Mouse (Mus musculus) spleen, adult 2 months (tissue): Measurements from ENCODE around the gene Stk11ip. TPM values are rescaled to one million over a fixed set of nuclear protein-coding genes. Genes with fewer than 3 reads are reported as not detected.

Source experiments
- DNase-seq, 2 experiments: peaks; one replicate each; pipeline versions ENCODE4 v3.0.0 to v3.0.0-alpha.2; 2012 to 2021; ENCODE audit warnings: low spot score in 2 of 2, low read depth in 1 of 2
- H3K27ac ChIP-seq: fragments of 200-500 bp; 2 replicates; pipeline ENCODE4 v1.5.1; 2012; ENCODE audit warnings: low read length, inconsistent platforms; ENCODE audit not compliant: insufficient read depth
- H3K27me3 ChIP-seq: fragments of 200-500 bp; 2 replicates; pipeline ENCODE4 v1.6.1; 2012; ENCODE audit warnings: mild to moderate bottlenecking, moderate library complexity, low read length, inconsistent platforms; ENCODE audit not compliant: control insufficient read depth, insufficient read depth
- H3K36me3 ChIP-seq: fragments of 200-500 bp; 2 replicates; pipeline ENCODE4 v1.6.1; 2012; ENCODE audit warnings: mild to moderate bottlenecking, low read length, inconsistent platforms; ENCODE audit not compliant: control insufficient read depth, insufficient read depth
- H3K4me1 ChIP-seq: fragments of 200-500 bp; 2 replicates; pipeline ENCODE4 v1.6.1; 2011; ENCODE audit warnings: inconsistent platforms; ENCODE audit not compliant: control insufficient read depth, insufficient read depth, insufficient read length
- H3K4me3 ChIP-seq: fragments of 200-500 bp; 2 replicates; pipeline ENCODE4 v1.5.1; 2011; ENCODE audit warnings: mild to moderate bottlenecking, inconsistent platforms; ENCODE audit not compliant: insufficient read depth, insufficient read length; ENCODE audit errors: extremely low read depth
- CTCF ChIP-seq: fragments of 200-500 bp; IDR thresholded peaks from 2 replicates; pipeline ENCODE4 v1.5.1; 2011; ENCODE audit warnings: mild to moderate bottlenecking, inconsistent platforms; ENCODE audit not compliant: insufficient read depth, insufficient read length, insufficient replicate concordance; ENCODE audit errors: extremely low read depth
- POLR2A ChIP-seq: fragments of 200-500 bp; IDR thresholded peaks from 2 replicates; pipeline ENCODE4 v1.6.1; 2011; ENCODE audit warnings: low read depth, low read length, inconsistent platforms
- WGBS: fragments of 180-500 bp; shearing (Covaris S2); methylation state at CpG from one replicate; pipeline ENCODE4 v1.1.7; 2018; 5-methylcytosine and 5-hydroxymethylcytosine counted together
- polyA plus RNA-seq: library from polyadenylated mRNA; depleted of rRNA; stranded (reverse); fragments of >200 nt; gene quantifications from 2 replicates; pipeline ENCODE4 v1.2.3, GENCODE M21; 2012

Gene Stk11ip
- polyA plus RNA-seq, 1 experiment, result 77.3 TPM

DNA sequence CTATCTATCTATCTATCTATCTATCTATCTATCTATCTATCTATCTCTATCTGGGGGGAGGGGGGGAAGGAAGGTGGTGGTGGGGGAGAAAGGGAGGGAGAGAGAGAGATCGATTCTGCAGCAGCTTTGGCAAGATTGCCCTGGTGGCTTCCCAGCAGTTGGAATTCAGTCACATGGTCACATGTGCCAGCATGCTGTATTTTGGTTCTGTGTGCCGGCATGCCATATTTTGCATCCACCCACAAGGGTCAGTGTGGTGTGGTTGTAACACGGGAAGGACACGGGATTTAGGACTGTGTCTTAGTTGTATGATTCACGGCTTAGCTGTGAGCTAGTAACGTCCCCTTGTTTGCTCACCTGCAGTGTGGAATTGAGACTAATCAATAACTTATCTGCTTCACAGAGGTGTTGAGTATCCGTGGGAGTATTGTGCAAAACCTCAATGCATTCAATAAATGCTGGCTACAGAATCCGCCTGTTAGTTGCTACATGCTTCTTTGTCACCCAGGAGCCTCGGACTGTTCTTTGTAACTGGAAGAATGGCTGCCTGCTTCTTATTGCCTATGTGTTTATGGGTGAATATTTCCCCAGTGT is 17.4 kb downstream of the Stk11ip start:
- Histone ChIP-seq H3K4me3 (no peak overlapping the region), H3K36me3 (peaks cover 16% of the 10 kb centered on the region), H3K27me3 (no peaks in the 10 kb centered on the region), H3K27ac (no peak overlapping the region), H3K4me1 (no peaks in the 10 kb centered on the region)
- no peak for DNase-seq
- TF ChIP-seq CTCF, result no peak
- TF ChIP-seq POLR2A, result no peak
- WGBS, result 84% methylated on average over 9 of the region's 9 CpGs

DNA sequence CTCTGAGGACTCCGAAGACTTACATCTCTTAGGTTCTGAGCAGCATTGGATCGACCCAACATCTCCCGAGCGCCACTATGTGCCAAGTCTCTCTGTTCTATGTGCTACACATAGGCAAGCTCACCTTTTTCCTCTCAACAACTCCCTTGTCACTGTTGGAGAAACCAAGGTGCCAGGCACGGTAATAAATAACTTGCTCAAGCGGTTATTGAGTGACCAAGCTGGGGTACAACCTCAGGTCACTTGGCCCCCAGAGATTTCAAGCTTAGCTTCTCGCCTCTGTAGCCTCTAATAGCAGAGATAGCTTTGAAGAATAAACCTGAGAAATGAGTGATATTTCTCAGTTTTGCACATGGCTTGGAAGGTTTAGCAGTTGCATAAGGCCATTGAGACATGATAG is 20.2 kb downstream of the Stk11ip start:
- Histone ChIP-seq H3K27me3 (peaks cover 7% of the 10 kb centered on the region), H3K4me1 (no peaks in the 10 kb centered on the region), H3K27ac (no peak overlapping the region), H3K36me3 (no peaks in the 10 kb centered on the region; the same call in 1 of the 2 replicates), H3K4me3 (no peak overlapping the region)
- TF ChIP-seq CTCF (no peak), POLR2A (no peak)
- 90% methylated on average over 7 of the region's 7 CpGs for WGBS
- no peak for DNase-seq

DNA sequence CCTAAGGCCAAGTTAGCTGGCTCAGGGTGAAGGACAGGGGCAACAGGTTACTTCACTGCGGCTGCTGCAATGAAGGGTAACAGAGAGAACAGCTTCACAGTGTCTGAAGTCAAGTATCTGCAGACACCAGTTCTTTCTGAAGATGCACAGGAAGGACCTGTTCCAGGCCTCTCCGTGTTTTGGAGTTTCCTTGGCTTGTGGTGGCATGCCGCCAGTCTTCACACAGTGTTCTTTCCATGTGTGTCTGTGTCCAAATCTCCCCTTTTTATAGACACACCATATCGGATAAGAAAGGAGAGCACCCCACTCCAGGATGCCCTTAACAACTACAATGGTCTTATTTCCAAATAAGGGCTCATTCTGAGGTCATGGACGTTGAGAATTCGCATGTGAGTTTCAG is 23.0 kb downstream of the Stk11ip start:
- no peaks in the 10 kb centered on the region for H3K4me1 ChIP-seq
- H3K4me3 ChIP-seq, result no peak overlapping the region
- DNase-seq, result no peak
- H3K27me3 ChIP-seq, result peaks cover 16% of the 10 kb centered on the region
- TF ChIP-seq POLR2A, result no peak
- no peak for TF ChIP-seq CTCF
- WGBS, result 86% methylated on average over 6 of the region's 6 CpGs
- no peak overlapping the region for H3K27ac ChIP-seq
- no peaks in the 10 kb centered on the region for H3K36me3 ChIP-seq

DNA sequence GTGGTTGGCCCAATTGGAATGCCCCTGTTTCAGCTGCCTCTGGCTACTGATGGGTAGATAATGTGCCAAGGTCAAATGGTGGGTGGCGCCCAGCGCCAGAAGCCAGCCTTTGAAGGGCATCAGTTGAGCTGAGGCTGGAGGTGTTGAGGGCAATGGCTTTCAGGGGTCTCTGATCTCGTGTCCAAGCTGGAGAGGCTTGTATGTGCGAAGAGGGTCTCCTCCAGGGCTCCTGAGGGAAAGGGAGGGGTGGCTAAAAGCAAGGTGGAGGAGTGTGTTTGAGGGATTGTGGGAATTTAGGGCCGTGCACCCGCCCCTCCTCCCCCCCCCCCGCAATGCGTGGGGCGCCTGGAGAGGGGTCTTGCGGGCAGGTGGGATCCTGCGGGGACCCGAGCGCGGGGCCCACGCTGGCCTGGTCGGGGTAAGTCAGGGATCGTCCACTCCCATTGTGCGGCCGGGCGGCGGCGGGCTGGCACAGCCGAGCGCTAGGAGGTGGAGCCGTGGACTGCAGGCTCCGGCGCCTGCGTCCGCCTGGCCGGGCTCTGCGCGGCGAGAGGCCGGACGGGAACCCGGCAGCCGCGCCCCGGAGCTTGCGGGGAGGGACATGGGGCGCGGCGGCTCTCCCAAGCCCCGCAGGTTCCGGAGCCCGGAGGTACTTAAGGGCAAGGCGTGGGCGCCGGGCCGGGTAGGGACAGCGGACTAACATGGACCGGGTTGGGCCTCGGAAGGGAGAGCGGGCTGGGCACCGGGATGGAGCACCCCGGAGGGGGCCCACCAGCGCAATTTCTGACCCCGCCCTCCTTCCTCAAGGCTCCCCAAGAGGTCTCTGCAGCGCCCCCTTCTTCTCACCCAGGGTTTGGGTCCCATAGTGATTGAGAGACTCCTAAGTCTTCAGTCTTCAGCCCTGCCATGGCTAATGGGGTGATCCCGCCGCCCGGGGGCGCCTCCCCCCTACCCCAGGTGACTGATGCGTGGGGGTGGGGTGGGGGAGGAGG is 24.9 kb downstream of the Stk11ip start, which contains the start of gene Slc4a3:
Gene Slc4a3 (plus strand): TSS at position 302 of the 992 bp plus-strand sequence.
- Histone ChIP-seq H3K4me3 (peak within 1 kb of the TSS; percentile 50; the same call in 1 of the 2 replicates), H3K36me3 (no peaks in the 10 kb centered on the region), H3K4me1 (no peaks in the 10 kb centered on the region), H3K27me3 (peaks cover 16% of the 10 kb centered on the region), H3K27ac (no peak within 1 kb of the TSS)
- no peak for DNase-seq
- TF ChIP-seq CTCF, result no peak
- TF ChIP-seq POLR2A, result no peak
- 4% methylated on average over 62 of the region's 64 CpGs for WGBS

DNA sequence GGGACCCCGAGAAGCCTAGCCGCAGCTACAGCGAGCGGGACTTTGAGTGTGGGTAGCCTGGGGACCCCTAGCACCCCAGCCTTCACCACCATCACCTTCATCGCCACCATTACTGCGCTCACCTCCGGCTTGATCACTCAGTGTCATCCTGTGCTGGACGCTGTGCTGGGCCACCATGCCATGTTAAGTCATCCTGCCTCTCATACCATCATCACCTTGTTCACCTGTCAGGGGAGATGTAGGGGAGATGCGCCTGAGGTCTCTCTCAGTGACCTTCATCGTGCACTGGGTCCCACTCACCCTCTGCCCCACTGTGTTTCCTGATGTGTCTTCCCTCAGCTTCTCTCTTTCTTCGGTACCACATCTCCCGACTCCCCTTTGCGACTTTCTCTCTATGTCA is 26.0 kb downstream of the Stk11ip start:
- TF ChIP-seq POLR2A (no peak), CTCF (no peak)
- Histone ChIP-seq H3K4me3 (no peak overlapping the region), H3K36me3 (no peaks in the 10 kb centered on the region), H3K27ac (no peak overlapping the region), H3K4me1 (no peaks in the 10 kb centered on the region), H3K27me3 (peaks cover 16% of the 10 kb centered on the region)
- 92% methylated on average over 13 of the region's 13 CpGs for WGBS
- DNase-seq, result no peak

DNA sequence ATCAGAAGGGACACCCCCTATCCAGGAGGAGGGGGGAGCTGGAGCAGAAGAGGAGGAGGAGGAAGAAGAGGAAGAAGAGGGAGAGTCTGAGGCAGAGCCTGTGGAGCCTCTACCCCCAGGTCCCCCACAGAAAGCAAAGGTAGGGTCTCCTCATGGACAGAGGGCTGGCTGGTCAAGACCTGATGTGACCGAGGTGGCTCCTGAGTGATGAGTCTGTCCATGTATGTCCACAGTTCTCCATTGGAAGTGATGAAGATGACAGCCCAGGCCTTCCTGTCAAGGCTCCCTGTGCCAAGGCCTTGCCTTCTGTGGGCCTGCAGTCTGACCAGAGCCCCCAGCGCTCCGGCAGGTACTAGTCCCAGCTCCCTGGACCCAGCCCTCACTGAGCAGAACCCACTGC is 26.8 kb downstream of the Stk11ip start:
- DNase-seq, result no peak
- Histone ChIP-seq H3K36me3 (no peaks in the 10 kb centered on the region), H3K27me3 (peaks cover 16% of the 10 kb centered on the region), H3K4me1 (no peaks in the 10 kb centered on the region), H3K27ac (no peak overlapping the region), H3K4me3 (no peak overlapping the region)
- TF ChIP-seq POLR2A (no peak), CTCF (no peak)
- WGBS, result 87% methylated on average over 3 of the region's 3 CpGs
